In genomic region chr9:7913953-7914352, GRCm38 (mm10) we compare ENCODE assay signal across 8 mouse cellular contexts. TPM values are rescaled to one million over a fixed set of nuclear protein-coding genes. Genes with fewer than 3 reads are reported as not detected.
DNase-seq lines count a peak whose midpoint lies in the region; ATAC-seq and TF ChIP-seq lines count a peak whose summit lies in the region.

No protein-coding gene starts in this region.

- no peak overlapping the region for H3K4me3 ChIP-seq in lung, embryonic 14.5 days (ENCODE audit: low read depth, low read length)
- peak overlapping the region; percentile 33 for H3K4me3 ChIP-seq in forebrain, embryonic 16.5 days (replicated peaks; ENCODE audit: low read length)
- peak overlapping the region; percentile 6; the same call in 1 of the 2 replicates for H3K4me3 ChIP-seq in liver, embryonic 11.5 days (ENCODE audit: low read depth, low read length)
- H3K4me3 ChIP-seq in stomach, embryonic 16.5 days (replicated peaks; ENCODE audit: low read length): peak overlapping the region; percentile 23

- H3K27me3 ChIP-seq in lung, embryonic 14.5 days (ENCODE audit: insufficient read depth, low read length): no peaks in the 10 kb centered on the region
- no peaks in the 10 kb centered on the region for H3K27me3 ChIP-seq in forebrain, embryonic 16.5 days (replicated peaks; ENCODE audit: control insufficient read depth, insufficient read depth, low read length)
- H3K27me3 ChIP-seq in liver, embryonic 11.5 days (replicated peaks; ENCODE audit: control insufficient read depth, insufficient read depth, low read length): no peaks in the 10 kb centered on the region
- no peaks in the 10 kb centered on the region for H3K27me3 ChIP-seq in stomach, embryonic 16.5 days (ENCODE audit: control insufficient read depth, insufficient read depth, low read length)

- no peaks in the 10 kb centered on the region for H3K4me1 ChIP-seq in lung, embryonic 14.5 days (ENCODE audit: insufficient read depth)
- H3K4me1 ChIP-seq in forebrain, embryonic 16.5 days (replicated peaks; ENCODE audit: control insufficient read depth, insufficient read depth, low read length): 0 out of 2 replicates have a peak, but pooled peaks cover 3% of the 10 kb centered on the region
- H3K4me1 ChIP-seq in liver, embryonic 11.5 days (replicated peaks; ENCODE audit: control insufficient read depth, insufficient read depth, low read length): no peaks in the 10 kb centered on the region; the same call in none of the 2 replicates
- H3K4me1 ChIP-seq in stomach, embryonic 16.5 days (ENCODE audit: control insufficient read depth, insufficient read depth, low read length): no peaks in the 10 kb centered on the region

- intact Hi-C loops in left cerebral cortex, postnatal 36 days (cut with DNase I): no loop called here

- no peak for TF ChIP-seq CTCF in lung, embryonic 14.5 days (IDR thresholded peaks at IDR 0.05; ENCODE audit: low read depth)

- no peaks in the 10 kb centered on the region for H3K9me3 ChIP-seq in lung, embryonic 14.5 days (ENCODE audit: low read depth, low read length)
- no peaks in the 10 kb centered on the region for H3K9me3 ChIP-seq in forebrain, embryonic 16.5 days (ENCODE audit: control insufficient read depth, low read length)
- no peaks in the 10 kb centered on the region for H3K9me3 ChIP-seq in liver, embryonic 11.5 days (ENCODE audit: control insufficient read depth, low read length)
- H3K9me3 ChIP-seq in stomach, embryonic 16.5 days (replicated peaks; ENCODE audit: control insufficient read depth, low read length): no peaks in the 10 kb centered on the region; the same call in 1 of the 2 replicates

- peak; percentile 21; the same call in 1 of the 2 replicates for ATAC-seq in lung, embryonic 14.5 days (ENCODE audit: insufficient read depth)
- peak; percentile 32; the same call in 1 of the 2 replicates for ATAC-seq in forebrain, embryonic 16.5 days
- ATAC-seq in liver, embryonic 11.5 days (replicated peaks; ENCODE audit: low FRiP score): no peak; the same call in 1 of the 2 replicates
- no peak for ATAC-seq in stomach, embryonic 16.5 days (ENCODE audit: insufficient read depth, low FRiP score)

- no peak for DNase-seq in lung, embryonic 14.5 days
- DNase-seq in lung, postnatal 25 days (ENCODE audit: low spot score): no peak
- DNase-seq in liver, embryonic 11.5 days (ENCODE audit: low spot score): no peak
- no peak for DNase-seq in spleen, postnatal 14 days (ENCODE audit: low spot score in 2 of 2)
- no peak for DNase-seq in left cerebral cortex, postnatal 36 days (ENCODE audit: low spot score in 2 of 2)
- no peak for DNase-seq in urinary bladder, adult 18-20 months (ENCODE audit: low spot score in 2 of 2)

- no peaks in the 10 kb centered on the region for H3K36me3 ChIP-seq in lung, embryonic 14.5 days (ENCODE audit: insufficient read depth)
- H3K36me3 ChIP-seq in forebrain, embryonic 16.5 days (ENCODE audit: control insufficient read depth, insufficient read depth): no peaks in the 10 kb centered on the region
- H3K36me3 ChIP-seq in liver, embryonic 11.5 days (ENCODE audit: control insufficient read depth, insufficient read depth, low read length): no peaks in the 10 kb centered on the region
- no peaks in the 10 kb centered on the region for H3K36me3 ChIP-seq in stomach, embryonic 16.5 days (ENCODE audit: control insufficient read depth, insufficient read depth, low read length)

- H3K9ac ChIP-seq in lung, embryonic 14.5 days: no peak overlapping the region
- H3K9ac ChIP-seq in forebrain, embryonic 16.5 days (replicated peaks; ENCODE audit: low read depth, low read length): 0 out of 2 replicates have a peak overlapping the region, but pooled peaks have one; percentile 28
- no peak overlapping the region for H3K9ac ChIP-seq in liver, embryonic 11.5 days (ENCODE audit: low read depth, low read length)
- no peak overlapping the region for H3K9ac ChIP-seq in stomach, embryonic 16.5 days (ENCODE audit: low read length)

- 59% methylated on average over 19 of the region's 19 CpGs for WGBS in lung, embryonic 14.5 days
- 46% methylated on average over 19 of the region's 19 CpGs for WGBS in forebrain, embryonic 16.5 days
- WGBS in liver, embryonic 11.5 days: 50% methylated on average over 19 of the region's 19 CpGs
- WGBS in stomach, embryonic 16.5 days: 51% methylated on average over 19 of the region's 19 CpGs

- H3K4me2 ChIP-seq in lung, embryonic 14.5 days: peak overlapping the region; percentile 52
- H3K4me2 ChIP-seq in forebrain, embryonic 16.5 days (ENCODE audit: low read length): peak overlapping the region; percentile 55
- peak overlapping the region; percentile 60 for H3K4me2 ChIP-seq in liver, embryonic 11.5 days
- H3K4me2 ChIP-seq in stomach, embryonic 16.5 days (ENCODE audit: low read depth, low read length): peak overlapping the region; percentile 58

- H3K27ac ChIP-seq in lung, embryonic 14.5 days (ENCODE audit: low read depth): no peak overlapping the region
- H3K27ac ChIP-seq in forebrain, embryonic 16.5 days (ENCODE audit: low read length): no peak overlapping the region
- H3K27ac ChIP-seq in liver, embryonic 11.5 days (ENCODE audit: low read depth, low read length): no peak overlapping the region
- no peak overlapping the region for H3K27ac ChIP-seq in stomach, embryonic 16.5 days (ENCODE audit: low read length)

RNA-seq across cellular contexts. Expression of gene Birc3, which starts 41.0 kb away (rescaled TPM):
- polyA plus RNA-seq in lung, embryonic 14.5 days (2014; fragmentation: Nextera tagmentation; extraction: Ambion mirVana): 5.6 and 7.9 TPM in 2 replicates
- polyA plus RNA-seq in forebrain, embryonic 16.5 days (2015; fragmentation: Nextera tagmentation; extraction: Ambion mirVana): 1.9 and 2.0 TPM in 2 replicates
- 8.9 and 10.5 TPM in 2 replicates for polyA plus RNA-seq in liver, embryonic 11.5 days (2014; fragmentation: Nextera tagmentation; extraction: Ambion mirVana)
- 9.4 and 9.9 TPM in 2 replicates for polyA plus RNA-seq in stomach, embryonic 16.5 days (2015; fragmentation: Nextera tagmentation; extraction: Ambion mirVana)
- 1 to 10 TPM; 2.4 to 2.6 TPM for total RNA-seq in left cerebral cortex, postnatal 36 days (2021)

Comparison
In these comparisons a context has a peak if more than half of its experiments do, and no peak if none do; other contexts are left out.
1. ATAC-seq: peak in lung, embryonic 14.5 days (single experiment) and forebrain, embryonic 16.5 days (single experiment); none in liver, embryonic 11.5 days (single experiment) and stomach, embryonic 16.5 days (single experiment).
2. Peak in every context shown above with its lines, with median percentiles within 50 percentile points of each other: H3K4me2 ChIP-seq.